Mouse (Mus musculus) brain, embryonic 14.5 days (tissue): ENCODE results near the gene Gng8.

Source experiments
- CTCF ChIP-seq: fragments of 200-500 bp; IDR thresholded peaks from 2 replicates; pipeline ENCODE4 v1.5.1; 2012; ENCODE audit warnings: inconsistent platforms, mild to moderate bottlenecking, moderate library complexity, borderline replicate concordance; ENCODE audit not compliant: insufficient read depth, insufficient read length; ENCODE audit errors: extremely low read depth
- POLR2A ChIP-seq: fragments of 200-500 bp; IDR thresholded peaks from 2 replicates; pipeline ENCODE4 v1.6.1; 2012; ENCODE audit warnings: mild to moderate bottlenecking, inconsistent platforms, borderline replicate concordance; ENCODE audit not compliant: poor library complexity, insufficient read depth, insufficient read length, severe bottlenecking; ENCODE audit errors: extremely low read depth

DNA sequence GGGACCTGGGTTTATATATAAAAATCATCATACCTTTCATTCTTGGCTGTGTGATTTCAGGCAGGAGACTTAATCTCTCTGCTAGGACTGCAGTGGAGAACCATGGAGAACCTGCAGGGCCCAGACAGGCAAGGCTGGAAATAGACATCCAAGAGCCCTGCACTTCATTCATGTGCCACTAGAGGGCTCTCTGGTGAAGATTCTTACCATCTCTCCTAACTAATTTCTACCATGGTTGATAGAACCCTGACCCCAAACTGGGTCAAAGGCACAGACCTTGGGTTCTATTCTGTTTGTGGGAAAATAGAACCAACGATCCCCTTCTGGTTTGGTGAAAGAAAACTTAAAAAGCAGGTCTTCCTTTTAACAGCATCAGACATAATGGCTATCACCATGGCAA, 39.3 kb downstream of the Gng8 start:
- peak; percentile 77; the same call in 1 of the 2 replicates for TF ChIP-seq CTCF
- TF ChIP-seq POLR2A, result no peak
